Mouse (Mus musculus): ENCODE data around the gene Hmgb3. TPM values are rescaled to one million over a fixed set of nuclear protein-coding genes. Genes with fewer than 3 reads are reported as not detected.
"Not testable (repeated sequence)": the region's sequence is repeated elsewhere in the genome, so short reads cannot be mapped to it uniquely, and the experiment has no call there.

The Hmgb3 gene
- polyA plus RNA-seq (2016; fragmentation: Nextera tagmentation; extraction: Ambion mirVana), result 239 and 351 TPM in 2 replicates

- Histone ChIP-seq H3K27ac (peak within 1 kb of the TSS; percentile 96), H3K9me3 (peaks cover 4% of the 10 kb centered on the region; the same call in 1 of the 2 replicates), H3K36me3 (peaks cover 9% of the 10 kb centered on the region; the same call in 1 of the 2 replicates), H3K27me3 (ENCODE audit: insufficient read depth, poor library complexity, severe bottlenecking) (peaks cover 20% of the 10 kb centered on the region; the same call in 1 of the 2 replicates), H3K4me1 (no peaks in the 10 kb centered on the region), H3K4me3 (peak within 1 kb of the TSS; percentile 78)
- DNase-seq (ENCODE audit: low spot score), result peak; percentile 96
- 19% methylated on average over 59 of the region's 59 CpGs for WGBS
Measured at GRCm38 (mm10) chrX:71555415-71556114, at the start of gene Hmgb3. Gene Hmgb3 (plus strand): TSS chrX:71555918.

GRCm38 (mm10) chrX:71506591-71506990 lies 49.1 kb upstream of the Hmgb3 start:
- WGBS, result 88% methylated on average over 4 of the region's 4 CpGs
- DNase-seq (ENCODE audit: low spot score); H3K27me3 ChIP-seq (ENCODE audit: insufficient read depth, poor library complexity, severe bottlenecking); H3K27ac ChIP-seq; H3K36me3 ChIP-seq; H3K9me3 ChIP-seq; H3K4me3 ChIP-seq; H3K4me1 ChIP-seq: not testable (repeated sequence)

- no peak overlapping the region for H3K27ac ChIP-seq
- 76% methylated on average over 4 of the region's 4 CpGs for WGBS
- H3K4me1 ChIP-seq, result no peaks in the 10 kb centered on the region
- no peaks in the 10 kb centered on the region for H3K36me3 ChIP-seq
- peaks cover 4% of the 10 kb centered on the region; the same call in 1 of the 2 replicates for H3K27me3 ChIP-seq (ENCODE audit: insufficient read depth, poor library complexity, severe bottlenecking)
- H3K4me3 ChIP-seq, result no peak overlapping the region
- DNase-seq (ENCODE audit: low spot score), result no peak
- H3K9me3 ChIP-seq, result no peaks in the 10 kb centered on the region
Measured at GRCm38 (mm10) chrX:71519252-71519651, 36.5 kb upstream of the Hmgb3 start.

GRCm38 (mm10) chrX:71522889-71523288 lies 32.8 kb upstream of the Hmgb3 start:
- no peaks in the 10 kb centered on the region for H3K36me3 ChIP-seq
- no peaks in the 10 kb centered on the region for H3K9me3 ChIP-seq
- H3K27ac ChIP-seq, result no peak overlapping the region
- WGBS, result 86% methylated on average over 3 of the region's 3 CpGs
- H3K4me1 ChIP-seq, result no peaks in the 10 kb centered on the region
- peaks cover 11% of the 10 kb centered on the region; the same call in 1 of the 2 replicates for H3K27me3 ChIP-seq (ENCODE audit: insufficient read depth, poor library complexity, severe bottlenecking)
- DNase-seq (ENCODE audit: low spot score), result no peak
- H3K4me3 ChIP-seq, result no peak overlapping the region

GRCm38 (mm10) chrX:71524310-71524709 lies 31.4 kb upstream of the Hmgb3 start:
- Histone ChIP-seq H3K4me3 (no peak overlapping the region), H3K4me1 (no peaks in the 10 kb centered on the region), H3K9me3 (no peaks in the 10 kb centered on the region), H3K36me3 (no peaks in the 10 kb centered on the region), H3K27ac (no peak overlapping the region), H3K27me3 (ENCODE audit: insufficient read depth, poor library complexity, severe bottlenecking) (peaks cover 20% of the 10 kb centered on the region)
- no peak for DNase-seq (ENCODE audit: low spot score)
- WGBS, result 53% methylated on average over 2 of the region's 2 CpGs

GRCm38 (mm10) chrX:71525593-71526299 lies 30.0 kb upstream of the Hmgb3 start:
- no peak overlapping the region for H3K4me3 ChIP-seq
- peaks cover 25% of the 10 kb centered on the region for H3K27me3 ChIP-seq (ENCODE audit: insufficient read depth, poor library complexity, severe bottlenecking)
- no peaks in the 10 kb centered on the region for H3K36me3 ChIP-seq
- no peaks in the 10 kb centered on the region for H3K4me1 ChIP-seq
- H3K27ac ChIP-seq, result no peak overlapping the region
- DNase-seq (ENCODE audit: low spot score), result no peak
- H3K9me3 ChIP-seq, result no peaks in the 10 kb centered on the region
- 24% methylated on average over 3 of the region's 3 CpGs for WGBS

GRCm38 (mm10) chrX:71527461-71527860 lies 28.3 kb upstream of the Hmgb3 start:
- Histone ChIP-seq H3K9me3 (no peaks in the 10 kb centered on the region), H3K27ac (no peak overlapping the region), H3K36me3 (no peaks in the 10 kb centered on the region), H3K27me3 (ENCODE audit: insufficient read depth, poor library complexity, severe bottlenecking) (peaks cover 33% of the 10 kb centered on the region), H3K4me3 (no peak overlapping the region), H3K4me1 (no peaks in the 10 kb centered on the region)
- 87% methylated on average over 1 of the region's 1 CpGs for WGBS
- no peak for DNase-seq (ENCODE audit: low spot score)

GRCm38 (mm10) chrX:71528150-71528549 lies 27.6 kb upstream of the Hmgb3 start:
- Histone ChIP-seq H3K27me3 (ENCODE audit: insufficient read depth, poor library complexity, severe bottlenecking) (peaks cover 40% of the 10 kb centered on the region), H3K27ac (no peak overlapping the region), H3K4me3 (no peak overlapping the region), H3K4me1 (no peaks in the 10 kb centered on the region), H3K9me3 (no peaks in the 10 kb centered on the region), H3K36me3 (no peaks in the 10 kb centered on the region)
- DNase-seq (ENCODE audit: low spot score), result no peak
- whole genome bisulfite sequencing, result 70% methylated on average over 3 of the region's 3 CpGs

- Histone ChIP-seq H3K4me1 (no peaks in the 10 kb centered on the region), H3K27ac (no peak overlapping the region), H3K36me3 (no peaks in the 10 kb centered on the region), H3K9me3 (no peaks in the 10 kb centered on the region), H3K4me3 (no peak overlapping the region), H3K27me3 (ENCODE audit: insufficient read depth, poor library complexity, severe bottlenecking) (peaks cover 45% of the 10 kb centered on the region)
- WGBS, result 73% methylated on average over 6 of the region's 6 CpGs
- DNase-seq (ENCODE audit: low spot score), result no peak
Measured at GRCm38 (mm10) chrX:71528646-71529045, 27.1 kb upstream of the Hmgb3 start.

GRCm38 (mm10) chrX:71532635-71533034 lies 23.1 kb upstream of the Hmgb3 start:
- no peaks in the 10 kb centered on the region for H3K36me3 ChIP-seq
- no peaks in the 10 kb centered on the region for H3K9me3 ChIP-seq
- H3K27me3 ChIP-seq (ENCODE audit: insufficient read depth, poor library complexity, severe bottlenecking), result peaks cover 48% of the 10 kb centered on the region
- no peak overlapping the region for H3K4me3 ChIP-seq
- 63% methylated on average over 3 of the region's 3 CpGs for WGBS
- H3K4me1 ChIP-seq, result no peaks in the 10 kb centered on the region
- H3K27ac ChIP-seq, result no peak overlapping the region
- no peak for DNase-seq (ENCODE audit: low spot score)

- Histone ChIP-seq H3K27me3 (ENCODE audit: insufficient read depth, poor library complexity, severe bottlenecking) (peaks cover 37% of the 10 kb centered on the region; the same call in 1 of the 2 replicates), H3K4me1 (no peaks in the 10 kb centered on the region), H3K36me3 (no peaks in the 10 kb centered on the region), H3K9me3 (no peaks in the 10 kb centered on the region), H3K27ac (no peak overlapping the region), H3K4me3 (no peak overlapping the region)
- 77% methylated on average over 5 of the region's 5 CpGs for WGBS
- DNase-seq (ENCODE audit: low spot score), result no peak
Measured at GRCm38 (mm10) chrX:71534102-71534501, 21.6 kb upstream of the Hmgb3 start.

- Histone ChIP-seq H3K9me3 (no peaks in the 10 kb centered on the region), H3K4me3 (no peak overlapping the region), H3K4me1 (no peaks in the 10 kb centered on the region), H3K36me3 (no peaks in the 10 kb centered on the region), H3K27ac (no peak overlapping the region), H3K27me3 (ENCODE audit: insufficient read depth, poor library complexity, severe bottlenecking) (peaks cover 26% of the 10 kb centered on the region)
- DNase-seq (ENCODE audit: low spot score), result no peak
- WGBS, result 40% methylated on average over 2 of the region's 2 CpGs
Measured at GRCm38 (mm10) chrX:71537791-71538190, 17.9 kb upstream of the Hmgb3 start.

- H3K9me3 ChIP-seq, result no peaks in the 10 kb centered on the region
- whole genome bisulfite sequencing, result 64% methylated on average over 7 of the region's 7 CpGs
- H3K27ac ChIP-seq, result no peak overlapping the region
- no peaks in the 10 kb centered on the region for H3K36me3 ChIP-seq
- no peaks in the 10 kb centered on the region for H3K4me1 ChIP-seq
- no peak for DNase-seq (ENCODE audit: low spot score)
- H3K4me3 ChIP-seq, result no peak overlapping the region
- peaks cover 14% of the 10 kb centered on the region for H3K27me3 ChIP-seq (ENCODE audit: insufficient read depth, poor library complexity, severe bottlenecking)
Measured at GRCm38 (mm10) chrX:71540821-71541510, 14.8 kb upstream of the Hmgb3 start.

Data from heart, embryonic 10.5 days (tissue).